Mouse (Mus musculus) large intestine, adult 2 months (tissue): Measurements from ENCODE around the gene Taf8. TPM values are rescaled to one million over a fixed set of nuclear protein-coding genes. Genes with fewer than 3 reads are reported as not detected.

ENCODE experiments used
- DNase-seq: peaks from one replicate; pipeline ENCODE4 v3.0.0-alpha.2; 2012; ENCODE audit warnings: low read depth, low spot score
- WGBS: fragments of 180-500 bp; shearing (Covaris S2); methylation state at CpG from one replicate; pipeline ENCODE4 v1.1.7; 2018; 5-methylcytosine and 5-hydroxymethylcytosine counted together
- polyA plus RNA-seq: library from polyadenylated mRNA; depleted of rRNA; stranded (reverse); fragments of >200 nt; gene quantifications from 2 replicates; pipeline ENCODE4 v1.2.3, GENCODE M21; 2012; rRNA removed

Gene Taf8
- polyA plus RNA-seq, 1 experiment, result 15.3 TPM

GRCm38 (mm10) chr17:47440359-47440890 lies 61.7 kb downstream of the Taf8 start:
- WGBS, result 53% methylated on average over 9 of the region's 9 CpGs

DNA sequence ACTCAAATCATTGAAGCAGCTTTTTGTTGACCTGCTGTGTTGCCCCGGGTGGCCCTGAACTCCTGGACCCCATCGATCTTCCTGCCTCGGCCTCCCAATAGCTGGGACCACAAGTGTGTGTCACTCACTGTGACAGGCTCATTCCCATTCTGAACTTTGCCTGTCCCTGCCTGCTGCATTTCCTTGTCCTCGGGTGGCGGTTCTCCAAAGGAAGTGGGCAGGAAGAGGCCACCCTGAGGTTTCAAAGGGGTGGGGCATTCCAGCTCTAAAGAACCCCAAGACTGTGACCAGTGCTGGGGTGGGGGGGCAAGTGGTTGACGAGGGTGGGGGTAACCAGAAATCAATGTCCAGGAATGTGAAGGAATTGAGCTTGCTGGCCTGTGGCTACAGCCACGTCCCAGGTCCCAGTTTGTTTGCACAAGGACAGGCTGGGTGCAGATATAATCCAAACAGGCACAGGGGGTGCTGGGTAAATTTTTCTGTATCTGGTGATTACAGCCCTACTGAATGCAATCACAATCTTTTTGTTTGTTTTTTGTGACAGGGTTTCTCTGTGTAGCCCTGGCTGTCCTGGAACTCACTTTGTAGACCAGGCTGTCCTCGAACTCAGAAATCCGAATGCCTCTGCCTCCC lies 62.6 kb downstream of the Taf8 start:
- DNase-seq, result peak; percentile 58
- WGBS, result 25% methylated on average over 9 of the region's 9 CpGs

More at GRCm38 (mm10) chr17:47440359-47440890, 61.7 kb downstream of the Taf8 start:
- no peak for DNase-seq

GRCm38 (mm10) chr17:47438611-47439010 lies 63.5 kb downstream of the Taf8 start:
- 57% methylated on average over 6 of the region's 6 CpGs for WGBS
- DNase-seq, result no peak

GRCm38 (mm10) chr17:47436907-47437547 lies 65.1 kb downstream of the Taf8 start, which contains the start of gene 1700001C19Rik:
Gene 1700001C19Rik (minus strand): TSS chr17:47437376.
- 6% methylated on average over 25 of the region's 25 CpGs for WGBS
- DNase-seq, result no peak

GRCm38 (mm10) chr17:47436156-47436906 lies 65.8 kb downstream of the Taf8 start, which contains the start of gene AI661453:
Gene AI661453 (plus strand): TSS chr17:47436615.
- WGBS, result under 1% methylated on average over 45 of the region's 45 CpGs
- peak; percentile 68 for DNase-seq

Other genes with a start within 250 kb of the Taf8 start
- 21.0 and 21.9 TPM in 2 replicates for gene Mrps10, start 133.4 kb downstream of the Taf8 start, polyA plus RNA-seq
- 1.3 and 1.6 TPM in 2 replicates for gene Guca1b, start 116.9 kb downstream of the Taf8 start, polyA plus RNA-seq
- 2.2 and 3.0 TPM in 2 replicates for gene Guca1a, start 101.7 kb downstream of the Taf8 start, polyA plus RNA-seq
- gene AI661453, start 65.7 kb downstream of the Taf8 start, polyA plus RNA-seq, result 10.9 and 11.6 TPM in 2 replicates
- 0.19 and 0.51 TPM in 2 replicates for gene 1700001C19Rik, start 64.9 kb downstream of the Taf8 start, polyA plus RNA-seq
- gene Ccnd3, start 2.8 kb upstream of the Taf8 start, polyA plus RNA-seq, result 57.0 and 63.7 TPM in 2 replicates
- 8.4 and 10.4 TPM in 2 replicates for gene Bysl, start 109.2 kb upstream of the Taf8 start, polyA plus RNA-seq
- 21.7 and 23.7 TPM in 2 replicates for gene Med20, start 109.3 kb upstream of the Taf8 start, polyA plus RNA-seq
- gene Gm20517, start 109.3 kb upstream of the Taf8 start, polyA plus RNA-seq, result 0.14 and 0.17 TPM in 2 replicates
- 5.0 and 9.2 TPM in 2 replicates for gene Usp49, start 128.4 kb upstream of the Taf8 start, polyA plus RNA-seq
- gene Tomm6, start 186.1 kb upstream of the Taf8 start, polyA plus RNA-seq, result 105 and 126 TPM in 2 replicates
- 4.4 and 7.3 TPM in 2 replicates for gene Frs3, start 186.7 kb upstream of the Taf8 start, polyA plus RNA-seq
- 0.70 and 0.87 TPM in 2 replicates for gene Gm21981, start 192.2 kb upstream of the Taf8 start, polyA plus RNA-seq
- gene Prickle4, start 192.4 kb upstream of the Taf8 start, polyA plus RNA-seq, result 0.56 and 0.86 TPM in 2 replicates
- gene Pgc, start 224.6 kb upstream of the Taf8 start, polyA plus RNA-seq, result 3.9 and 21.9 TPM in 2 replicates
- 18.0 and 20.3 TPM in 2 replicates for gene Tfeb, start 234.7 kb upstream of the Taf8 start, polyA plus RNA-seq